Mouse (Mus musculus): ENCODE data around the gene Cyp46a1.

The Cyp46a1 gene

DNA sequence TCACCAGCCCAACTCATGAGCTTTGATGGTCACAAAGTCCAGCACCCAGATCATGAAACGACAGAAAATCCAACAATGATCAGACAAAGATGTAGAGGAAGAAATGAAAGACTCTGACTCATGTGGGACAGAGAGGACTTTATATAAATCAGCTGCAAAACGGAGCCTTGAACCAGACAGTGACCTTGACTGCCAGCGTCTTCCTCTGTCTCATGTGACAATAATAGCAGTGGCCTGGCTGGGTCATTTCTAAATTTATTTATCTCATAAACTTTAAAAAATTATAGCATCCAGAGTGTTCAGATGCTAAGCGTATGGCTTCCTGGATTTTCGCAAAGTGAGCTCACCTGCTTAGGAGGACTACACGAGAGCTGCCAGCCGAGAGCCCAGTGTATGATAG lies 64.5 kb downstream of the Cyp46a1 start:
- no peak for DNase-seq (ENCODE audit: low spot score in 2 of 2)

- DNase-seq (ENCODE audit: low spot score in 2 of 2): no peak
Measured at GRCm38 (mm10) chr12:108399191-108399590, 65.0 kb downstream of the Cyp46a1 start.

DNA sequence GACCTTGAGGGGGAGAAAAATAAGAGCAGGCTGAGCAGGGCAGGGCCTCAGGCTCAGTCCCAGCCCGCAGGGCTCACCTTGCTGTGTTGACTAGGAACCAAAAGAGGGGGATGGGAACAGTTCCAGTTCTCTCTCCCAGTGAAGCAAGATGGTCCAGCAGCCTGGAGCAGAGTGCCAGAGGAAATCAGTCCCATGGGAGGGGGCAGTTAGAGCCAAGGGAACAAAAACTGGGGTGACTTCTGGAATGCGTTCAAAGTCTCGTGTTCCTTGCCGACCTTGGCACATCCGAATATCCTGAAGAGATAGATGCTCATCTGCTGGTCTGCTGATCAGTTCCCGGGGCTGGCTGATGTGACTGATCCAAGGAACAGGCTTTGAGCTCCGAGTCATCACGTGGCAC lies 66.8 kb downstream of the Cyp46a1 start:
- no peak for DNase-seq (ENCODE audit: low spot score in 2 of 2)

DNA sequence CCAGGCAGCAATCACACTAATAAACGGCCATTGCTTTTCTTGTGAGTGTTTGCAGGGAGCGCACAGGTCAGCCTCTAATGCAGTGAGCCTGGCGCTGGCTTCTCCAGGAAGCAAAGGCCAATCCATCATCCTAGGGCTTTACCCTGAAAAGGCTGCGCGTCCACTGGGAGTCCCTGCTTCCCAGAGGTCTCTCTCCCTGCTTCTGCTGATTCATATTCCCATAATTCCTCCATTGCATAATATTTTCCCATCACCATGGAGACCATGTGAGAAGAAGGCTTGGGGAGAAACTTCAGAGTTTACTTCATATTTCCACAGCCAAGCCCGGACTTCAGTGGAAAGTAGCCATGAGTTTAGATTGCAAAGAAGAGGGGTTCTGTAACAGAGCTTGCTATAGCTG lies 69.8 kb downstream of the Cyp46a1 start:
- no peak for DNase-seq (ENCODE audit: low spot score in 2 of 2)

- DNase-seq (ENCODE audit: low spot score in 2 of 2): no peak
Measured at GRCm38 (mm10) chr12:108409100-108409499, 74.9 kb downstream of the Cyp46a1 start.

GRCm38 (mm10) chr12:108410416-108411208 lies 76.4 kb downstream of the Cyp46a1 start:
- no peak for DNase-seq (ENCODE audit: low spot score in 2 of 2)
